Mouse (Mus musculus): ENCODE measurements around the gene Aasdh.
A peak's percentile ranks its signal among the peaks of the same experiment; 100 is the strongest.

Aasdh gene

DNA sequence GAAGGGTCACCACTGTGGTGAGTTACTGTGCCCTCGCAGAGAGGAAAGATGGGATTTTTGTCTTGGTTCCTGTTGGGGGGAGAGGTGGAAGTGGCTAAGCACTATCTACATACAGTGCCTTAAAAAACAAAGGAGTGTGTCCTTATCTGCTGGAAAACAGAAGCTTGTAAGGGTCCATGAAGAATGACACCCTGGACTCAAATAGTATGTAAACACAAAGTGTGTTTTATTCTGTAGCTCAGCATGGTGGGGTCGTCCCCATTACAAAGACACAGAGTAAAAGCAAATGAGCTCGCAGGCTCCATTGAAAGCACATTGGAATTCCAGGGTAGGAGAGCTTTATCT lies 813 bp upstream of the Aasdh start:
- no peak for DNase-seq

DNA sequence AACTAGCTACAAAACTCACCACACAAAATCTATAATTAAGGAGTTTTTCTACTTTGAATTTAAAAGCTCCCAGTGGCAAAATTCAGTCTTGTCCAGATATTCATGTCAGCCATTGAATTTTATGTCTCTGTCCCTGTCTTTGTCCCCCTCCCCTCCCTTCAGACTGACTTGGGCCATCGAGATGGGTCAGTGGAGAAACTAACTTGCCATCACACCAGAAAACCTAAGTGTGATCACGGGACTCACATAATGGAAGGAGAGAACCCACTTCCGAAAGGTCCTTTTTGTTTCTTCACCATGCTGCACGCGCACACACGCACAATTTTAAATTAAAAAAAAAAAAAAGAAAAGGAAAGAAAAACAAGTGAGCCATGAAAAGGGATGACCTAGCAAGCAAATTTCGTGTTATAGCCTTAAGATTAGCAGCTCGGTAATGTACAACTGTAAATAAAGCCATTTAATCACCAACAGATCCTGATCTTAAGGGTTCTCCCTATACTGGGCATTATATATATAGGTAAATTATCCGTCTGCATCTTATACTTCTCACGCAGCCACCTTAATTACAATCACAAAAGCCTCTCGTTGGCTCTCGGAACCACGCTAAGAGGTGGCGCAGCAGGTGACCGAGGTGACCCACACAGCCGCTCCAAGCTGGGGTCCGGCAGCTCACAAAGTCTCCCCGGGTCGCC lies 455 bp downstream of the Aasdh start:
- no peak for DNase-seq

DNA sequence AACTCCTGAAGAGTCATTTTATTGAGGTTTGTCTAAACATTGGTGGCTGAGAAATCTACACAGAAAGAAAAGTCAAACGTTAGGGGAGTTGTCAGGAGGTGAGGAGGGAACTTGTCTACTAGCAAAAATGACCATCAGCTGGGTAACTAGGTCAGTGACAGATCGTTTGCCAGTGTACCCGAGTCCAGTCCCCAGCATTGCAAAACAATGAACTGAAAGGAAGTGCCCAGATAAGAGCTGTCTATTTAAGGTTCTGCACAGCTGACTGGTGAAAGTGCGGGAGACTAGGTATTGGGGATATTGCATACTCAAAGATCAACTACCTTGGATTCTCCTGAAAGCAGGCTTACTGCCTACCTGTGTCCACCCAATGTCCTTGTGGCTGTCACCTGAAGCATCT lies 3.2 kb downstream of the Aasdh start:
- DNase-seq = no peak

DNA sequence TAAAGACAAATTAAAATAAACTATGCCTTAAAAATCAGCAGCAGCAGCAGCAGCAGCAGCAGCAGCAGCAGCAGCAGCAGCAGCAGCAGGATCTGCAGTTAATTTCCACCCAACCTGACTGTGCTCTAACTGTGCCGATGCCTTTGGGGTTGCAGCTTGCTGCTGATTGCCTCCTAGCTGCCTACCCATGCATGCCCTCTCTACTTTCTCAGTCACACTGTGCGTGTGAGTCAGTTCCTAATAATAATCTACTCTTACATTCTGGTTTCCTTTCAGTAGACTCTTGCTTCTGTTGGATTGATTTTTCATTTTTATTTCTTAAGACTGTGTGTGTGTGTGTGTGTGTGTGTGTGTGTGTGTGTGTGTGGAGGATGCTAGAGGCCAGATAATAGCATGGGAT lies 12.2 kb downstream of the Aasdh start:
- no peak for DNase-seq

DNA sequence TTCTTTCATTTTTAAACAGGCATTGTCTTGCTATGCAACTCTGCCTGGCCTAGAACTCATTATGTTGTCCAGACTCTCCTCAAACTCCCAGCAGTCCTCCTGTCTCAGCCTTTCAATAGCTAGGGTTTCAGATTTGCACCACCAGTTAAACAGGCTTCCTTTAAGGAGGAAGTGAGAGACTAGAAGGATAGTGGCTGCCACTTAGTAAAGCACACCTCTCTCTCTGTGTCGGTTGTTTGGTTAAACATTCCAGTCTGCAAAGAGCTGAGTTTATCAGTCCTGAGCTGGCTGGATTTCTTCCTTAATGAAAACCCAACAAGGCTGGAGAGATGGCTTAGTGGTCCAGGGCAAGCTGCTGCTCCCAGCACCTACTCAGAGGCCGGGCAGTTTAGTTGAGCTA lies 12.7 kb downstream of the Aasdh start:
- DNase-seq = no peak

DNA sequence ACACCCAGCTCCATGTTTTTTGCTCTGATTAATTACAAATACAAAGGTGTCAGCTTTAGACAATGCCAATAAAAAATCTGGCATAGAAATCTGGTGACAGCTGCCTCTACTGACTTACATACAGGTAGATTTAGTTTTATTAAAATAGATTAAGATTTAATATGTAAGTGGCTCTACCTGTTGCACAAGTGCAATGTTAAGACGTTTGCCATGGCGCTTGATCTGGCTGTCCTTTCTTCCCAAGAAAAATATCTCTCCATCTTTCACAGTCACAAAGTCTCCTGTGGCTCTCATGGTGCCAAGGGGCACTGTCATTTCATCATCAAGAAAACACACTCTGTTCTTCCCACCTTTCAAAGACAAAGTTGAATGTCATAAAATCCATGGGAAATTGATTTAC lies 18.3 kb downstream of the Aasdh start:
- no peak for DNase-seq

DNA sequence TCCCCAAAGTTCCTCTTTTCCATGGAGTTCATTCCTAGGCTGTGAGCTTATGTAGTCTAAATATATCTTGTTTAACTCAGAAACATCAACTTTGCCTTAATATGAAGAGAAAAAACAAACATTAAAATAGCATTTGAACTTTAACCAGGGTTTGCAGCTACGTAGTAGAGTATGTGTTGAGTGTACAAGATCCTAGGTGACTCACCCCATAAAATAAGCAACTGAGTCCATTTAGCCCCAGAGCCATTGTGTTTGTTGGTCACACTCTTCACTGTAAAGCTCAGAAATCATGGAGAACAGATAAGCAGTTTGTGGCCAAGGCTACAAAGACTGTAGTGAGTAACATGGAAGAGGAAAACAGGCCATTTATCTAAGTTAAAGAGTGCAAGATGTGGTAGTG lies 21.2 kb downstream of the Aasdh start:
- no peak for DNase-seq

DNA sequence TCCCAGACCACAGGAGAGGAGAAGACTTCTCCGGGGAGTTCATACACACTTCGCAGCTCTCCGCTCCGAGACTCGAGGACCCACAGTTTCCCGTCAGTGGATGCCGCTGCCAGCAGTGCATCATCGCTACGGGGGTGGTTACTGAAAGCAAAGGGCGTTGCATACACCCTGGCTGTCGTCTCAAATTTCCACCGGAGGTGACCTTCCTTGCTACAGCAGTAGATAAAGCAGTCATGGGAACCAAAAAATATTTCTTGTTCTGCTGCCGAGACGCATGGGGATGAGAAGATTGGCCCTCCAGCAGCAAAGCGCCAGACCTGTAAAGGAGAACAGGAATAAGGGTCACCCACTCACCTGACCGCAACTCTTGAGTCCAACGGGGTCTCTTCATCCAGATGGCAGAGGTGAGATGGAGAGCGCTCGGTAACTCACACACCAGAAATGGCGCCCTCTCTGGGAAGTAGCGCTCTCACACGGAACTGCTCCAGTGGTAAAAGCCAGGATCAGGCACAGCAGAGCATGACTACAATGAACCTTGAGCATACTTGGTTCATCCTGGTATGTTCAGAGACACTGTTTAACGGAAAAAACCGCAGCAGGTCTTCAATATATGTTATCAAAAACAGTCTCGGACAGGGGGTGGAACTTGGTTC lies 29.1 kb downstream of the Aasdh start:
- DNase-seq = no peak

DNA sequence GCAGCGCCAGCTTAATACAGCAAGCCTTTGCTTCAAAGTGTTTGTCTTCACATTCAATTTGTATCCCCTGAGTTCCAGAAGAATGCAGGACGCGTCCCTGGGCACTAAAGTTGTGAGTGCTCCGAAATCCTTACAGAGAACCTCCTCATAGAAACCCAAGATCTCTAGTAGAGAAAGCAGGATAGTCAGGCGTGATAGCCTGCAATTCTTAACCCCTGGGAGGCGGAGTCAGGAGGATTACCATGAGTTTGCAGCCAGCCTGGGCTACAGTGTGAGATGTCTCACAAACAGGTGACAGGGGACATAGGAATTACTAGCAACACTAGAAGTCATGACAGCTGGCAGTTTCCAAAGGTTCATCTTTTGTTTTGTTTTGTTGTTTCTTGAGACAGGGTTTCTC lies 35.8 kb downstream of the Aasdh start:
- DNase-seq = no peak

DNA sequence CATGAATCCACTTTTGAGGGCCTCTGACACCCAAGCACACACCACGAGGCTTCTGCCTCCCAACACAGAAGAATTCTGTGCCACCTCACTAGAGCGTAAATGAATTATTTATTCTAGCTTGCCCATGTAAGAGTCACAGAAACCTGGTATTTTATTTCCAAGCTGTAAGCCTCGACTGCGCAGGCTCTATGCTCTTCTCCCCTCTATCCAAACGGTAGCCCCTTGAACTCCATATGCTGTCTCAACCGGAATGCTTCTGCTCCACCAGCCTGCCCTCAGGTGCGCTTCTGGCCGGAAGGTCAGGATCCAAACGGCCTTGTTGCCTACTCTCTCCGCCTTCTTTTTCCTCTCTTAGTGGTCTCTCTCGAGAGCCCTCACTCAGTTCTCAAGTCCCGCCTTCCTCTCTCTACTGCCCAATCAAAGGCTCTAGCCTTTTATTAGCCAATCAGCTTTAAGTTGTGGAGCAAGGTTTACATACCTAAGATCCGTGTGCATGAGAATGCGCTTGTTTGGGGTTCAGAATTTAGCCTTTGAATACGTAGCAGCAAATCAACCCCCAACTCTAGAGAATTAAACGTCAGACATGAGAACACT lies 36.5 kb downstream of the Aasdh start:
- DNase-seq = peak; percentile 64

DNA sequence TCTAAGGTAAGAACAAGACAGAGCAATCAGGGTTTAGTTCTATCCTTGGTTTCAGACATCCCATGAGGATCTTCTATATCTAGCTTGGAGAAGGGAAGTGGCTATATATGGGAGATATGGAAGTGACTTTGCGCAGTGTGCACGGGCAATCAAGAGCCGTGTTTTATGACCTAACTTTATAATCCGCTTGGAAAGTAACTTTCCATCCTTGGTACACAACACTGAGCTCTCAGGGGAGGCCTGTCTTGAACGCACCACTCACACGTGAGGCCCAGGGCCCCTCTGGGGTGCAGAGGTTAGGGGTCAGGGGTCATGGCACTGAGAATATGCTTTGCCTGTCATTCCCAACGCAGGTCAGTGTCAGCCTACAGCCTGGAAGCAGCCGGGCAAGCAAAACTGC lies 38.5 kb downstream of the Aasdh start:
- no peak for DNase-seq

DNA sequence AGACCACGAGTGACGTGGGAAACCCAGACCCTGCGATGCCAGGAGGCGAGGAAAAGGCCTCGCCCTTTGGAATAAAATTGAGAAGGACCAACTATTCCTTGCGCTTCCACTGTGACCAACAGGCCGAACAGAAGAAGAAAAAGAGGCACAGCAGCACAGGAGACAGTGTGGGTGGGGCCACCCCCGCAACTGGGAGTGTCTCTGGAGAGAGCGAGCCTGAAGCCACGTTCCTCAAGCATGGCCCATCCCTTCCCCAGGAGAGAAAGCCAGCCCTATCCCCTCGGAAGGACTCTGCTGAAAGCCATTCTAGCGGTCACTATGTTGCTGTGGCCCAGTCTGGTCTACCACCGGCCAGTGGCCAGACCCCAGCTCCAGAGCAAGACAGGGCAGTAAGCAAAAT lies 46.9 kb downstream of the Aasdh start:
- no peak for DNase-seq

DNA sequence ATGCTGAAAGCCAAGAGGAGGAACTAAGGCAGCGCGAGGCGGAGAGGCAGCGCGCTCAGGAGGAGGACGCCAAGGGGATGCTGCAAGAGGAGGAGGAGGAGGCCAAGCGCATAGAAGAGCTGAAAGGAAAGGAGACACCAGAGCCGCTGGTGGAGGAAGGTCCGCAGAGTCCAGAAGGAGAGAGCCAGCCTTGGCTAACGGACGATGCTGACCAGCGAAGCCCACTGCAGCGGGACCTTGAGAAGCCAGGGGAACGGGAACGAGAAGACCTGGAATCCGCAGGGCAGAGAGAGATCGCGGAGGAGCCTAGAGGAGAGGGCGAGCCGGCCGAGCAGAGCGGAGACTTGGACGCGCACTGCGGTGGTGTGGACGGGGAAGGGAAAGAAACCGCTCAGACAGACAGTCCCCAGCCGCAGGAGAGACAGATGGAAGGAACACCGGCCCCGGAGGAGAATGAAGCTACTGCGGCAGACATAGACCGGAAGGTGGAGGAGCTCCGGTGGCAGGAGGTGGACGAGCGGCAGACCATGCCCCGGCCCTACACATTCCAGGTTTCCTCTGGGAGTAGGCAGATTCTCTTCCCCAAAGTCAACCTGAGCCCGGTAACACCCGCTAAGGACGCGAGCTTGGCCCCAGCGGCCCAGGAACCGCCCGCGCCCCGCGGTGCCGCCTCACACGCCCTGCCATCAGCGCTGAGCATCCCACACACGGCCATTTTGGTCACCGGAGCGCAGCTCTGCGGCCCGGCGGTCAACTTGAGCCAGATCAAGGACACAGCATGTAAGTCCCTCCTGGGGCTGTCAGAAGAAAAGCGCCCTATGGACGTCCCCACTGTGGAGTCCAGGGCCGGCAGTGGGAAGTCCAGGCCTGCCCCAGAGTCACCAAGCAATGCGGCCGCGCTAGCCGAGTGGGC lies 48.0 kb downstream of the Aasdh start:
- DNase-seq = no peak

DNA sequence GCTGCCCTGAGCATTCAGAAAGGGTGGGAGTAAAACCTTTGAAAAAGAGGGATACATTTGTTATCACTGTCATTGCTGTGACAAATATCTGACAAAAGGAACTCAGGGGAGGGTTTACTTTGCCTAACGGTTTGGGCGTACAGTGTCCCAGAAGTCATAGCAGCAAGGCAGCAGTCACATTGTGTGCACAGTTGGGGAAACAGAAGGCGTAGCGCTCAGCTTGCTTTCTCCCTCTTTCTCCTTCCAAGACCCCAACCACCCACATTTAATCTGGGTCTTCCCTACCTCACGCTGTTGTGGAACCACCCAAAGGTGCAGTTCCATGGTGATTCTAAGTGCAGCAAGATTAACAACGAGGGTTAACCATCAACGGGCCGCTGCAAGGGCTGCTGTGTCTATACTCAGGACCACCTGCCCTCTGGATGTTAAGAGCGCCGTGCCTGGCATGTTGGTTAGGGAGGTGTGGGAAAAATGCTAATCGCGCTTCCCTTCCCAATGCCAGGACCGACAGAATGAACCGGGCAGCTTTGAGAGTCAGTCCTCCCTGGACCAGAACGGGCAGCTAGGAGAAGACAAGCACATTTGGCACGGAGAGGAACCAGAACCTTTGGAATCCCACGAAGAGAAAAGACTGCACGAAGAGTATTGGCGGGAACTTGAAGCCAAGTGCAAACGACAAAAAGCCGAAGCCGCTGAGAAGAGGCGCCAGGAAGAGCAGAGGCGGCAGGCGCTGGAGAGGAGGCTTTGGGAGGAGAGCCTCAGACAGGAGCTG lies 49.3 kb downstream of the Aasdh start:
- no peak for DNase-seq

DNA sequence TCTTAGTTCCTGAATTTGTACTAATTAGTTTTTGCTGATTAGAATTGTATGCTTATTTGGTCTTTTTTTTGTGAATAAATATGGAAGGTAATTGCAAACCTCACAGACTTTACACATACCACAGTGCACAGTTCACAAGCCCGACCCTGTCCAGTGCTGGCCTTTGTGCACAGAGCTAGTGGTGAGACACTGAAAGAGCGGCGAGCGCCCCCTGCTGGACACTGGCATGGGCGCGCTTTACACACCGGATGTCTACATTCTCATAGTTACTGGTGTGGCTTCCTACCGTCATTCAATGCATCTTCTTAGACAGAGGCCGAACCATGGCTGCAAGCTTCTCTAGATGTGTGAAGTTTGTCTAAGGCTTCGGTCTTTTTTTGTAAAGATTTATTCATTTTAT lies 51.8 kb downstream of the Aasdh start:
- peak; percentile 86 for DNase-seq

DNA sequence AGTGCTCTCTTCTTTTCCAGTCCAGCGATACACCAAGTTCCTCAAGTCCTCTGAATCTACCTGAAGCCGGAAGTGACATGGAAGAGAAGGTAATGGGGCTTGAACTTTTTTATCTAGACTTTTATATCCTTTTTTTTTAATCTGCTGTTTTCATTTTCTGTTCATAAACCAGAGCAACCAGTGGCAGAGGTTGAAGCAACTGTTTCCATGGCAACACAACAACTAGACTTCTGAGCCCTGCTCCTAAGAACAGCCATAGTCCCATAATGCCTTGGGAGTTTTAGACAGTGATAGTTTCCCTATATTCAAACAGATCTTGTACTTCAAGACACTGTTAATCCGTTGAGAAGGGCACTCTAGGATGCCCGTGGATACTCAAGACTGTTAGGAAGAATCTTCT lies 54.0 kb downstream of the Aasdh start:
- no peak for DNase-seq

DNA sequence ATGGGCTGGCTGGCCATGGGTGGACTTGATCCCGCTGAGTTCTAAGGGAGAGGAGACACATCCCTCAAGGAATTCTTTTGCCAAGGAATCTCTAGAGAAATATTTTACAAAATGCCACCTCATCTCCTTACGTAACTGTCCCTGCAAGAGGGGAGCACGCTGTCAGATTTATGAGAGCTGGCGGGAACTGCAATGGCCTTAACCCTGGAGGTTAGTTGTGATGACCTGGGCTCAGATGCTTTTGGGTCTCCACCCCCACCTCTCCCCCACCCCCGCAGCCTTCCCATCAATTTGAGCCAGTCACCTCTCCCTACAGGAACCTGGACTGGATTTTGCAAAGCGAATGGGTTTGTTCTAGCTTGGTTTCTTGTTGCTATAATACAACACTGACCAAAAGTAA lies 58.2 kb downstream of the Aasdh start:
- DNase-seq = no peak

DNA sequence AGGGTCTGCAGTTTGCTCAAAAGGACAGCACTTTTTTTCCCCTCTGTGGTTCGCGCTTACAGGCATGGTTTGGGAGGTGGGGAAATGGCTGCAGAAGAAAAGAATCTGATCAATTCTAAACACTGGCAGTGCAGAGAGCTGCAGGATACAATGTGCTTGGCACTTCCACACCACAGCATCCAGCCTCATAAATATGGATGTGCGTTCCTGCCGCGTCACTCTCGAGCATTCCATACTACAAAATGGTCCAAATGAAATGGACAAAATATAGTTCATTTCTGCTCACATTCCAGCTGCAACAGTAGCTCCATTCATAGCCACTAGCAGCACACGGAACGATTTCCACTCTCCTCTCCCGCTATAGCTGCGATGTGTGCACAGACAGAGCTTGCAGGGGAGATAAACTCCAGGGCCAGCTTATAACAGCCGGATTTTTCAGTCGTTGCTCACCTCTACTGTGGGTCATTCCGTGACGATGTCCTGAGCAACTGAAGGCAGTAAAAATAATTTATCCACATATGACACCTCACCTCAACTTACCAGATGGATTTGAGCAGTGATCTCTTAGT lies 60.6 kb downstream of the Aasdh start:
- DNase-seq = no peak

DNA sequence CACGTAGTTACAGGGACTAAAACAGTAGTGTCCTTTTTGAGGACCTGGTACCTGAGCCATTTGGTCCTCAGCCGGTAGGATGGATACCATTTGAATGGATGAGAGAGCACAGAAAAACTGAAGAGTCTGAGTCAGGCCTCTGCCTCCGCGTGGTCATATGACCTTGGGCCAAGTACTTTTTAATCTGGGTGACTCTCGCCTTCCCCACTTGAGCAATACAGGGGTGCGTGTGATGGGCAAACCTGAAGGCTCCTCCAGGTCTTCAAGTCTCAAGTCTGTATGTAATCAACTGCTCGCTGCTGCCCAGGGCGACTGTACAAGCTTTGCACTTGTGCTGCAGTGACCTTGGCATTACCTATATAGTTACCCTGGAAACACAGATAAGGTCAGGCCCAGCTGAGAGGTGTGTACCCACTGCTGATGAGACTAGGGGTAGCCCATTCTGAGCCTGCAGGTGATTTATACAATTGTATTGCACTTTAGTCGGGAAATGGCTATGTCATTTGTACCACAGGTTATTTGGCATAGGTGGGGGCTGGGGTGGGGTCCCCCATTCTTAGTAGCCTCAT lies 61.4 kb downstream of the Aasdh start:
- DNase-seq = no peak

DNA sequence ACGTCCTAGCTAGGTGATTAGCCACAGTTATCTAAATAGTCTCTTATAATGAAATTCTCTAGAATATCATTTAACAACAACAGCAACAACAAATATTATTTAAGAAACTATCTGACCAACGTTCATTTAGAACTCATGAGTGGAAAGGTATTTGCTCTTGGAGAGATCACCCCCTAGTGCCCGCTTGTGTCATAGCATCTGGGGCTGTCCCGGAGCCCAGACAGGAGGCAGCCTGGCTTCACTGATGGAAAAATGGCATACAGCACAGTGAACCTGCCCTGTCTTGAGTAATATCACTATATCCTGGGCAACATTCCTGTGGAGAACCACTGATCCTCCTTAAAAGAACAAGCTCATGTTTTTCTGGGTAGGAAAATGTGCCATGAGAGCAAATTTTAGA lies 61.9 kb downstream of the Aasdh start:
- DNase-seq = peak; percentile 85

DNA sequence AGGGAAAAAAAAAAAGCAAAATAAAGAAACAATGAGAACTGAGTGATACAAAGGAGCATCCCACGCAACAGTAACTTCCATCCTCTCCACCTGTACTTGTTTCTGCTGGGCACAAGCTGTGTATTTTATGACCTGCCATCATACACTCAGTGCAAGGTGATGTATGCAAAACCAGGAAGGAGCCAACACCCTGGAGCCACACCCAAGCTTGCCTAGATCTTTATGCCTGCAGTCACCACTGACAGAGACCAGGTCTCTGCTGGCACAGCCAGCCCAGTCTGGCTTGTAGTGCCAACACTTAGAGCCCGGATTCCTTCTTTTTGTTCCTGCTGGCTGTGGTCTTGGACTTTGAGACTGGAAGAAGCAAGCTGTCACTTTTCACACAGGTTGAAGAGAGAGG lies 63.5 kb downstream of the Aasdh start:
- no peak for DNase-seq

DNA sequence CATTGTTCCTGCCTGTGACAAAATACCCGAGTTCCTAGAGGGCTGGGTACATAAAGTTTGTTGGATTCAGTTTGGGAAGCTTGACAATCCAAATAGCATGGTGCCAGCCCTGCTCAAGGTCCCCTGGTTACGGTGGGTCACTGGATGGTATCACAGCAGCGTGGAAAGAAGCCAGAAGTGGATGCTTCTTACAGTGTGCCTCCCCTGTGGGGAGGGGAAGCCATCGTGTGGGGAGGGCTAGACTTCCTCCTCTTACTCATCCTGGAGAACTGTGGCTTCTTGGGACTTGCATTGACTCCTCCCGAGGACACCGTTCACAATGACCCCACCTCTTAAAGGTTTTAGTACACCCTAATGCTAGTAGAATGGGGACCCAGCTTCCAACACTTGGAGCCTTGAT lies 65.5 kb downstream of the Aasdh start:
- DNase-seq = no peak
